Mouse (Mus musculus) embryonic facial prominence, embryonic 15.5 days (tissue): Measurements from ENCODE around the gene Heg1. TPM values are rescaled to one million over a fixed set of nuclear protein-coding genes. Genes with fewer than 3 reads are reported as not detected.

Source experiments
- ATAC-seq: fragments of 200-750 bp; cut with Nextera tagmentation; 2 replicates; pipeline ENCODE4 v1.8.0; 2017; ENCODE audit warnings: low read depth, moderate TSS enrichment; ENCODE audit not compliant: insufficient number of reproducible peaks, low FRiP score, low TSS enrichment
- H3K27ac ChIP-seq: fragments of 300-500 bp; sonication (generic); replicated peaks from 2 replicates; pipeline ENCODE4 v1.5.1; 2015; ENCODE audit warnings: mild to moderate bottlenecking, inconsistent platforms
- H3K27me3 ChIP-seq: fragments of 300-500 bp; sonication (generic); 2 replicates; pipeline ENCODE4 v1.6.1; 2015; ENCODE audit warnings: inconsistent platforms
- H3K36me3 ChIP-seq: fragments of 300-500 bp; sonication (generic); 2 replicates; pipeline ENCODE4 v1.6.1; 2015; ENCODE audit warnings: mild to moderate bottlenecking, inconsistent platforms
- H3K4me1 ChIP-seq: fragments of 300-500 bp; sonication (generic); 2 replicates; pipeline ENCODE4 v1.6.1; 2015; ENCODE audit warnings: inconsistent platforms
- H3K4me2 ChIP-seq: fragments of 300-500 bp; sonication (generic); replicated peaks from 2 replicates; pipeline ENCODE4 v1.6.1; 2015; ENCODE audit warnings: mild to moderate bottlenecking, inconsistent platforms
- H3K4me3 ChIP-seq: fragments of 300-500 bp; sonication (generic); replicated peaks from 2 replicates; pipeline ENCODE4 v1.5.1; 2015; ENCODE audit warnings: mild to moderate bottlenecking, inconsistent platforms
- H3K9ac ChIP-seq: fragments of 300-500 bp; sonication (generic); 2 replicates; pipeline ENCODE4 v1.6.1; 2015; ENCODE audit warnings: inconsistent platforms
- H3K9me3 ChIP-seq: fragments of 300-500 bp; sonication (generic); replicated peaks from 2 replicates; pipeline ENCODE4 v1.6.1; 2016; ENCODE audit warnings: inconsistent platforms
- WGBS: fragments of 180-500 bp; shearing (Covaris S2); methylation state at CpG from one replicate; pipeline ENCODE4 v1.1.7; 2015; 5-methylcytosine and 5-hydroxymethylcytosine counted together
- polyA plus RNA-seq: library from polyadenylated mRNA; unstranded; fragments of >200 nt; fragmentation: Nextera tagmentation; extraction: Ambion mirVana; gene quantifications from 2 replicates; pipeline ENCODE4 v1.2.1, GENCODE M21; 2015

Gene Heg1
- polyA plus RNA-seq, 1 experiment from 2014 or later: 19.5 TPM

GRCm38 (mm10) chr16:33733864-33734263 is 49.7 kb downstream of the Heg1 start:
- Histone ChIP-seq H3K9me3 (no peaks in the 10 kb centered on the region), H3K4me2 (no peak overlapping the region), H3K4me3 (no peak overlapping the region), H3K27me3 (no peaks in the 10 kb centered on the region), H3K36me3 (0 out of 2 replicates have a peak, but pooled peaks cover 7% of the 10 kb centered on the region), H3K27ac (no peak overlapping the region), H3K9ac (no peak overlapping the region), H3K4me1 (peaks cover 15% of the 10 kb centered on the region)
- no peak for ATAC-seq
- WGBS: 83% methylated on average over 6 of the region's 6 CpGs

DNA sequence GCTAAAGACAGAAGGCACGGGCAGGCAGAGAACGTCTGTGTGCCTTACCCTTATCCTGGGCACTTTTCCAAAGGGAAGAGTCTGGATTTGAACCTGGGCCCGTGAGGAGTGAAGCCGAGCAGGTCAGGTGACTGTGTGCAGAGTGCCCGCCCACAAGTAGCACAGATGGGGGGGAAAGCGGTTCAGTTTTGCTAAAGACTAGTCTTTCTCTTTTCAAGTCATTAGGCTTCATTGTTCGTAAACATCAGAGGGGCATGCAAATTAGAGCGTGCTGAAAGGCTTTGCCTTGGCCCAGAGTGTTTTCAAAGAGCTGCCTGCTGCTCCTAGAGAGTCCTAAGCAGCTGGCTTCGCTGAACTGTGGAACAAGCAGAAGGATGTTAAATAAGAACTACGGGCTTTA is 50.4 kb downstream of the Heg1 start:
- Histone ChIP-seq H3K4me3 (no peak overlapping the region), H3K36me3 (0 out of 2 replicates have a peak, but pooled peaks cover 6% of the 10 kb centered on the region), H3K4me1 (peaks cover 22% of the 10 kb centered on the region), H3K9me3 (no peaks in the 10 kb centered on the region), H3K4me2 (no peak overlapping the region), H3K27me3 (no peaks in the 10 kb centered on the region), H3K27ac (peak overlapping the region; percentile 48; the same call in 1 of the 2 replicates), H3K9ac (no peak overlapping the region)
- no peak for ATAC-seq
- WGBS: 29% methylated on average over 10 of the region's 10 CpGs

- ATAC-seq: no peak
- H3K36me3 ChIP-seq: 0 out of 2 replicates have a peak, but pooled peaks cover 2% of the 10 kb centered on the region
- H3K4me3 ChIP-seq: no peak overlapping the region
- H3K27me3 ChIP-seq: no peaks in the 10 kb centered on the region
- H3K27ac ChIP-seq: no peak overlapping the region
- H3K9me3 ChIP-seq: no peaks in the 10 kb centered on the region
- 71% methylated on average over 5 of the region's 5 CpGs for WGBS
- H3K4me2 ChIP-seq: no peak overlapping the region
- H3K4me1 ChIP-seq: peaks cover 29% of the 10 kb centered on the region
- no peak overlapping the region for H3K9ac ChIP-seq
These were observed 51.1 kb downstream of the Heg1 start for GRCm38 (mm10) chr16:33735238-33735637.

DNA sequence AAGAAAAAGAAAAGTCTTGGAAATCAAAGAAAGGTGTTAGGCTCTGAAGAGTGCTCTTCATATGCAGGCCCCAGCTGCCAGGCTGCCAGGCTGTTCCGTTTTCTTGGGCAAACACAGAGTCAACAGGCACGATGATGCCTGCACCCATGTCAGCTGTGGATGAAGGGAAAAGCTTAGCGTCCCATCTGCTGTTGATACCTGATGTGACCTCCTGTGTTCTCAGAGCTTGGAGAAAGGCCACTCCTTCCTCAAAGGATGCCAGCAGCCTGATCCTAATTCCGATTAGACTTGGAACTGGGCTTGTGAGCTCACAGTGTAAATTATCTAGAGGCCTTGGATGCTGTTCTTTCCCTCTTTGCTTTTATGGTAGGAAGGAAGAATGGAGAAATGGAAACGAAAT is 51.6 kb downstream of the Heg1 start:
- Histone ChIP-seq H3K27ac (no peak overlapping the region), H3K27me3 (no peaks in the 10 kb centered on the region), H3K4me1 (peaks cover 32% of the 10 kb centered on the region), H3K4me3 (no peak overlapping the region), H3K36me3 (0 out of 2 replicates have a peak, but pooled peaks cover 2% of the 10 kb centered on the region), H3K9me3 (no peaks in the 10 kb centered on the region), H3K9ac (no peak overlapping the region), H3K4me2 (no peak overlapping the region)
- ATAC-seq: no peak
- 61% methylated on average over 5 of the region's 5 CpGs for WGBS

- 87% methylated on average over 6 of the region's 6 CpGs for WGBS
- H3K4me1 ChIP-seq: peaks cover 41% of the 10 kb centered on the region
- H3K9me3 ChIP-seq: no peaks in the 10 kb centered on the region
- ATAC-seq: no peak
- no peak overlapping the region for H3K9ac ChIP-seq
- H3K4me3 ChIP-seq: no peak overlapping the region
- no peaks in the 10 kb centered on the region for H3K27me3 ChIP-seq
- 0 out of 2 replicates have a peak, but pooled peaks cover 2% of the 10 kb centered on the region for H3K36me3 ChIP-seq
- H3K4me2 ChIP-seq: no peak overlapping the region
- no peak overlapping the region for H3K27ac ChIP-seq
These were observed 52.6 kb downstream of the Heg1 start for GRCm38 (mm10) chr16:33736746-33737145.

- H3K9ac ChIP-seq: no peak overlapping the region
- H3K27me3 ChIP-seq: no peaks in the 10 kb centered on the region
- 0 out of 2 replicates have a peak, but pooled peaks have one; percentile 22 for ATAC-seq
- peaks cover 37% of the 10 kb centered on the region for H3K4me1 ChIP-seq
- WGBS: 48% methylated on average over 7 of the region's 7 CpGs
- H3K4me3 ChIP-seq: no peak overlapping the region
- no peaks in the 10 kb centered on the region for H3K9me3 ChIP-seq
- no peak overlapping the region for H3K4me2 ChIP-seq
- peaks cover 15% of the 10 kb centered on the region for H3K36me3 ChIP-seq
- H3K27ac ChIP-seq: no peak overlapping the region
These were observed 55.0 kb downstream of the Heg1 start for GRCm38 (mm10) chr16:33738949-33739719.

GRCm38 (mm10) chr16:33739802-33740201 is 55.6 kb downstream of the Heg1 start:
- no peaks in the 10 kb centered on the region for H3K27me3 ChIP-seq
- H3K4me3 ChIP-seq: no peak overlapping the region
- H3K27ac ChIP-seq: peak overlapping the region; percentile 58
- H3K9me3 ChIP-seq: no peaks in the 10 kb centered on the region
- 43% methylated on average over 3 of the region's 3 CpGs for WGBS
- H3K9ac ChIP-seq: no peak overlapping the region
- H3K36me3 ChIP-seq: peaks cover 15% of the 10 kb centered on the region
- 0 out of 2 replicates have a peak, but pooled peaks have one; percentile 56 for ATAC-seq
- H3K4me1 ChIP-seq: peaks cover 33% of the 10 kb centered on the region
- no peak overlapping the region for H3K4me2 ChIP-seq

DNA sequence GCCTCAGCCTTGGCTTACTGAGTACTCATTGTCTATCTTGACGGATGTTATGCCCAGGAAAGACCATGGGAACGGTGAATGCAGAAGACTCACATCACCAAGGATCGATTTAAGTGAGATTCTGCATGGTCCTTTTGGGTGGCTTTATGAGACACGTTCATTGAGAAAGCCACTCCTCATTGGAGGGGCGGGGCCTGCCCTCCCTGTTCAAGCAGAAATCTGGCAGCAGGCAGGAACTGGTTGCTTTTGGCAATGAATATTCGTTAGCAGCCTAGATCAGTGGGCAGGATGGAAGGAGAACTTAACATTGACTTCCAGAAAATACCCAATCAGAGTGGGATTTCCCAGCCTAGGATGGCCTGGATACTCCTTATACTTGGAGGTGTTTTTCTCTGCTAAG is 56.2 kb downstream of the Heg1 start:
- peak overlapping the region; percentile 58 for H3K27ac ChIP-seq
- peaks cover 33% of the 10 kb centered on the region for H3K4me1 ChIP-seq
- no peaks in the 10 kb centered on the region for H3K9me3 ChIP-seq
- no peak overlapping the region for H3K4me3 ChIP-seq
- H3K9ac ChIP-seq: no peak overlapping the region
- WGBS: 59% methylated on average over 6 of the region's 6 CpGs
- H3K36me3 ChIP-seq: peaks cover 15% of the 10 kb centered on the region
- no peak overlapping the region for H3K4me2 ChIP-seq
- ATAC-seq: no peak
- H3K27me3 ChIP-seq: no peaks in the 10 kb centered on the region

DNA sequence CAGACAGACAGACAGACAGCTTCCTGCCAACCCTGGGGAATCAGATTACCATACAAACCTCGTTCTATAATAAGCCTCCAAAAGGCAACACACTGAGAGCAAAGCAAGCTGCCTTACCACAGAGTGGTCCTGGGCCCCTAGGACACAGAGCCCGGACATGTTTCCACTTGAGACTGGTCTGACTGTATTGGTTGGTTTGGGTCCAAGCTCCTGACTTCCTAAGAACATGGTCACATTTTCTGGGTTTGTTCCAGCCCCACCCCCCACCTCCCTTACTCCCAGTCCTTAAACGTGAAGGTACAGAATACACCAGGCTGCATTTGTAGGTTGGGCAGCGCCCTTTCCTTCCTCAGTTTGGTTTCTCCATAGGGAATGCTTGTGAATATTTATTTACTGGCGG is 57.6 kb downstream of the Heg1 start:
- H3K4me1 ChIP-seq: peaks cover 33% of the 10 kb centered on the region
- H3K4me2 ChIP-seq: no peak overlapping the region
- no peaks in the 10 kb centered on the region for H3K9me3 ChIP-seq
- WGBS: 46% methylated on average over 5 of the region's 5 CpGs
- no peak overlapping the region for H3K4me3 ChIP-seq
- no peak overlapping the region for H3K9ac ChIP-seq
- no peaks in the 10 kb centered on the region for H3K27me3 ChIP-seq
- no peak overlapping the region for H3K27ac ChIP-seq
- H3K36me3 ChIP-seq: peaks cover 15% of the 10 kb centered on the region
- ATAC-seq: no peak

GRCm38 (mm10) chr16:33742233-33742632 is 58.1 kb downstream of the Heg1 start:
- no peaks in the 10 kb centered on the region for H3K9me3 ChIP-seq
- no peak overlapping the region for H3K4me2 ChIP-seq
- H3K27ac ChIP-seq: no peak overlapping the region
- ATAC-seq: no peak
- no peak overlapping the region for H3K9ac ChIP-seq
- no peaks in the 10 kb centered on the region for H3K27me3 ChIP-seq
- peaks cover 33% of the 10 kb centered on the region for H3K4me1 ChIP-seq
- H3K36me3 ChIP-seq: peaks cover 15% of the 10 kb centered on the region
- WGBS: 66% methylated on average over 9 of the region's 9 CpGs
- H3K4me3 ChIP-seq: no peak overlapping the region

DNA sequence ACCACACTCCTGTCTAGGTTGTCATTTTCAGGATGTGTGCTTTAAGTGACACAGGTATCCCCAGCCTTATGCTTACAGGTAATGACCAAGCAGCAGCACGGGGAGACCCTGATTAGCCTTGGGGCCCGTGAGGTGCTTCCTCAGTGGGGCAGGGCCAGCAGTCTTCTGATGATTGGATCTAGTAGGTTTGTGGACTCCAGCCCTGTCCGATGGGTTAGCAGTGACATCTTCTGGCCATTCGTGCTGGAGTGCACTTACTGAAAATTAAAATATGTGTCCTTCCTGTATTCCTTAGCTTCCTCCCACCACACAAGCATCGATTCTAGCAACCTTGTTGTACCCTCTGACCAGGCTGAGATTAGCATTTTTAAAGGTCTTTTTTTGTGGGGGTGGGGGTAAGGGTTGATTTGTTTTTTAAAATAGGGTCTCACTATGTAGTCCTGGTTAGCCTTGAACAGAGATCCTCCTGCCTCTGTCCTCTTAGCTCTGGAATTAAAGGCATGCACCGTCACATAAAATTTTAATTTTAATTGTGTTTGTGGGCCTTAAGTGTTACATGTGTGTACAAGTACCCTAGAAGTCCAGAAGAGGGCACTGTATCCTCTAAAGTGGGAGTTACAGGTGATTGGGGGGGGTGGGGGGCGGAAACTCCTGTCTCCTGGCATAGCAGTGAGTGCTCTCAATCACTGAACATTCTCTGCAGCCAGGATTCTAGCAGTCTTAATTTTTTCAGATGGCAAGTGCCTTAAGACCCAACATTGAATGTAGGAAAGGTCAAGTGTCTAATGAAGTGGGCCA is 60.7 kb downstream of the Heg1 start:
- Histone ChIP-seq H3K9ac (no peak overlapping the region), H3K4me3 (no peak overlapping the region), H3K4me1 (peaks cover 19% of the 10 kb centered on the region), H3K27ac (no peak overlapping the region), H3K36me3 (peaks cover 13% of the 10 kb centered on the region), H3K27me3 (no peaks in the 10 kb centered on the region), H3K4me2 (no peak overlapping the region), H3K9me3 (no peaks in the 10 kb centered on the region)
- ATAC-seq: peak; percentile 25; the same call in 1 of the 2 replicates
- 59% methylated on average over 7 of the region's 7 CpGs for WGBS
